Mouse (Mus musculus) kidney, adult 9 months (tissue): Measurements from ENCODE around the gene Dnajc11.

Source experiments
- DNase-seq: peaks from one replicate; pipeline ENCODE4 v3.0.0; 2022

Dnajc11 gene

GRCm38 (mm10) chr4:151932576-151933504 lies 651 bp upstream of the Dnajc11 start:
- no peak for DNase-seq

- no peak for DNase-seq
Observed at GRCm38 (mm10) chr4:151934215-151934572, 703 bp downstream of the Dnajc11 start.

GRCm38 (mm10) chr4:151937441-151937840 lies 4.0 kb downstream of the Dnajc11 start:
- peak; percentile 87 for DNase-seq

GRCm38 (mm10) chr4:151938089-151938488 lies 4.6 kb downstream of the Dnajc11 start:
- DNase-seq, result no peak

GRCm38 (mm10) chr4:151946211-151946610 lies 12.7 kb downstream of the Dnajc11 start:
- DNase-seq, result no peak

GRCm38 (mm10) chr4:151948497-151949471 lies 15.3 kb downstream of the Dnajc11 start:
- no peak for DNase-seq

- DNase-seq, result no peak
Observed at GRCm38 (mm10) chr4:151953209-151953608, 19.7 kb downstream of the Dnajc11 start.

- no peak for DNase-seq
Observed at GRCm38 (mm10) chr4:151955791-151956190, 22.3 kb downstream of the Dnajc11 start.

- no peak for DNase-seq
Observed at GRCm38 (mm10) chr4:151957584-151958315, 24.3 kb downstream of the Dnajc11 start.

GRCm38 (mm10) chr4:151959849-151960512 lies 26.5 kb downstream of the Dnajc11 start:
- no peak for DNase-seq

GRCm38 (mm10) chr4:151960513-151960854 lies 27.0 kb downstream of the Dnajc11 start:
- DNase-seq, result no peak

- DNase-seq, result no peak
Observed at GRCm38 (mm10) chr4:151962817-151963216, 29.3 kb downstream of the Dnajc11 start.

- DNase-seq, result no peak
Observed at GRCm38 (mm10) chr4:151968204-151968921, 34.9 kb downstream of the Dnajc11 start.

- no peak for DNase-seq
Observed at GRCm38 (mm10) chr4:151972221-151972967, 38.9 kb downstream of the Dnajc11 start.

- peak; percentile 52 for DNase-seq
Observed at GRCm38 (mm10) chr4:151975441-151975840, 42.0 kb downstream of the Dnajc11 start.

GRCm38 (mm10) chr4:151977748-151978147 lies 44.3 kb downstream of the Dnajc11 start:
- DNase-seq, result peak; percentile 87

- DNase-seq, result no peak
Observed at GRCm38 (mm10) chr4:151980699-151981098, 47.2 kb downstream of the Dnajc11 start.

- peak; percentile 87 for DNase-seq
Observed at GRCm38 (mm10) chr4:151981363-151981762, 47.9 kb downstream of the Dnajc11 start.

GRCm38 (mm10) chr4:151983043-151983442 lies 49.6 kb downstream of the Dnajc11 start:
- DNase-seq, result no peak

GRCm38 (mm10) chr4:151983560-151983959 lies 50.1 kb downstream of the Dnajc11 start:
- no peak for DNase-seq

- DNase-seq, result no peak
Observed at GRCm38 (mm10) chr4:151985886-151986285, 52.4 kb downstream of the Dnajc11 start.
